Mouse (Mus musculus) lung, adult 2 months (tissue): ENCODE measurements around the gene Ncf1.

ENCODE experiments used
- CTCF ChIP-seq: fragments of 200-500 bp; IDR thresholded peaks from 2 replicates; pipeline ENCODE4 v1.5.1; 2011; ENCODE audit warnings: mild to moderate bottlenecking, low read length, control low read depth; ENCODE audit not compliant: insufficient read depth
- POLR2A ChIP-seq: fragments of 200-500 bp; IDR thresholded peaks from 2 replicates; pipeline ENCODE4 v1.6.1; 2011; ENCODE audit warnings: low read depth, mild to moderate bottlenecking, control low read depth, low read length, borderline replicate concordance; ENCODE audit errors: extremely low read depth

- TF ChIP-seq POLR2A, result no peak
- TF ChIP-seq CTCF, result no peak
Observed at GRCm38 (mm10) chr5:134236241-134236640, 6.8 kb upstream of the Ncf1 start.
